10 mouse cellular contexts compared by ENCODE assay signal in the genomic region with DNA sequence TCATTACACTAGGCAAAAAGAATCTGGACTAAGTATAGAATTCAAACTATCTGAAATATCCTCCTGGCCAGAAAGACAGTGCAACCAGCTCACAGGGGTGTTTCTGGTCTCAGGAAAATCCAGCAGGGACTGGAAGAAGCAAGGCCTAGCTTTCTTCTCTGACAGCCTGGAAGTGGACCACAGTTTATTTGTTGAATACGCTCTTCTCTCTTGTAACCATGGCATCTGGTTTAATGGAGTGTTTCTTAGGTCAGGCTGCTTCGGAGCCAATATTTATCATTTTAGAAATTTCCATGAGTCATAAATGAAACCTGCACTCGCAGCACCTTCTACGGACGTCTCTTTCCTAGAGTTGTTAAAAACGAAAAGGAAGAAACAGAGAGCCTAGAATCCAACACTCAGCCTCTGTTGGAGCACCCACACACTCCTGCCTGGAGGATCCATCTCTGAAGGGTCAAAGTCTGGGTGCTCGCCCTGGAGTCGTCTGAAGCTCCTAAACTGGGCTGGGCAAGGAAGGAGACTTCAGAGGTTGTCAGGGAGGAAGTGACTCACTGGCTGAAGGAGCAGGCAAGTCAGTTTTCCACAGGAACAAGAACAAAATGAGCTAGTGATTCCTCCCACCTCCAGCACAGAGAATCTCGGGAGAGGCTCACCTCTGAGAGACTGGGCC. TPM values are rescaled to one million over a fixed set of nuclear protein-coding genes. Genes with fewer than 3 reads are reported as not detected.
DNase-seq lines count a peak whose midpoint lies in the region; ATAC-seq and TF ChIP-seq lines count a peak whose summit lies in the region.
"Had no signal": no experiment of that assay in that cellular context is flagged by ENCODE, and none has a peak within 500 bp of the region (broad histone marks: within the 10 kb centered on the region; RNA-seq: fewer than 3 reads in every experiment).

No protein-coding gene starts in this region.

- no peaks in the 10 kb centered on the region for H3K27me3 ChIP-seq in lung, postnatal 0 days (replicated peaks; ENCODE audit: insufficient read depth, low read length)
- no peaks in the 10 kb centered on the region for H3K27me3 ChIP-seq in stomach, embryonic 14.5 days (ENCODE audit: control insufficient read depth, insufficient read depth, low read length)

- no peak for TF ChIP-seq EP300 in lung, postnatal 0 days (IDR thresholded peaks at IDR 0.05)

- H3K9ac ChIP-seq in lung, postnatal 0 days (replicated peaks; ENCODE audit: low read depth): no peak overlapping the region
- H3K9ac ChIP-seq in stomach, embryonic 14.5 days (replicated peaks; ENCODE audit: low read depth, low read length): no peak overlapping the region

- H3K4me2 ChIP-seq in lung, postnatal 0 days (replicated peaks; ENCODE audit: low read depth, low read length): no peak overlapping the region
- H3K4me2 ChIP-seq in stomach, embryonic 14.5 days (replicated peaks; ENCODE audit: low read depth, low read length): no peak overlapping the region

- H3K27ac ChIP-seq in lung, postnatal 0 days (ENCODE audit: low read length): peak overlapping the region; percentile 51
- peak overlapping the region; percentile 61 for H3K27ac ChIP-seq in stomach, embryonic 14.5 days (ENCODE audit: low read length)

- no peaks in the 10 kb centered on the region for H3K9me3 ChIP-seq in lung, postnatal 0 days (ENCODE audit: low read length)
- no peaks in the 10 kb centered on the region for H3K9me3 ChIP-seq in stomach, embryonic 14.5 days (ENCODE audit: control insufficient read depth, low read depth, low read length)

- peak; percentile 60 for ATAC-seq in lung, postnatal 0 days
- peak; percentile 46 for ATAC-seq in granulocyte monocyte progenitor cell, adult 5-6 weeks (replicated peaks; ENCODE audit: poor library complexity, severe bottlenecking)
- no peak for ATAC-seq in stomach, embryonic 14.5 days (ENCODE audit: insufficient number of reproducible peaks, insufficient read depth, low FRiP score, low read depth)

- TF ChIP-seq CTCF in lung, postnatal 0 days (IDR thresholded peaks at IDR 0.05): no peak

- no peaks in the 10 kb centered on the region for H3K36me3 ChIP-seq in lung, postnatal 0 days (ENCODE audit: insufficient read depth, low read length)
- no peaks in the 10 kb centered on the region for H3K36me3 ChIP-seq in stomach, embryonic 14.5 days (ENCODE audit: control insufficient read depth, insufficient read depth, low read length)

- intact Hi-C loops in gastrocnemius, postnatal 14 days (cut with DNase I; ENCODE audit: low total_unique reads): no loop called here

- peak; percentile 12 for DNase-seq in gastrocnemius, postnatal 25 days
- no peak for DNase-seq in gastrocnemius, postnatal 14 days
- DNase-seq in lung, postnatal 0 days (ENCODE audit: low spot score): peak; percentile 66
- no peak for DNase-seq in lung, postnatal 25 days (ENCODE audit: low spot score)
- no peak for DNase-seq in right cerebral cortex, adult 18-20 months
- DNase-seq in right cerebral cortex, postnatal 10 days (ENCODE audit: low spot score in 2 of 2): no peak
- DNase-seq: cerebellum, adult 2 months; layer of hippocampus, postnatal 36 days had no signal

- H3K4me3 ChIP-seq in lung, postnatal 0 days (ENCODE audit: low read depth, low read length): no peak overlapping the region
- no peak overlapping the region for H3K4me3 ChIP-seq in stomach, embryonic 14.5 days (ENCODE audit: low read depth, low read length)

- peaks cover 9% of the 10 kb centered on the region; the same call in 1 of the 2 replicates for H3K4me1 ChIP-seq in lung, postnatal 0 days (ENCODE audit: insufficient read depth, low read depth, low read length)
- 0 out of 2 replicates have a peak, but pooled peaks cover 5% of the 10 kb centered on the region for H3K4me1 ChIP-seq in stomach, embryonic 14.5 days (ENCODE audit: control insufficient read depth, insufficient read depth, low read length)

- 34% methylated on average over 9 of the region's 9 CpGs for WGBS in lung, postnatal 0 days
- 44% methylated on average over 9 of the region's 9 CpGs for WGBS in stomach, embryonic 14.5 days

RNA-seq across cellular contexts. Expression of a gene that starts 11.6 kb away (rescaled TPM):
- total RNA-seq in gastrocnemius, postnatal 25 days (2021): 10 to 100 TPM; 26.4 to 41.7 TPM
- total RNA-seq in gastrocnemius, postnatal 14 days (2021): 10 to 100 TPM; 43.1 to 52.3 TPM
- polyA plus RNA-seq in lung, postnatal 0 days (2015; fragmentation: Nextera tagmentation; extraction: Ambion mirVana): 640 and 655 TPM in 2 replicates
- 285 and 354 TPM in 2 replicates for total RNA-seq in granulocyte monocyte progenitor cell, adult 5-6 weeks (2014; fragmentation: Nextera tagmentation)
- 581 and 644 TPM in 2 replicates for total RNA-seq in granulocyte monocyte progenitor cell, adult 5-6 weeks (2017)
- polyA plus RNA-seq in stomach, embryonic 14.5 days (2014; fragmentation: Nextera tagmentation; extraction: Ambion mirVana): 841 and 854 TPM in 2 replicates

RNA-seq across cellular contexts. Expression of a gene that starts 40.5 kb away (rescaled TPM):
- under 1 TPM; 0.26 to 0.46 TPM for total RNA-seq in gastrocnemius, postnatal 25 days (2021)
- total RNA-seq in gastrocnemius, postnatal 14 days (2021): under 1 TPM; 0.53 to 0.66 TPM
- polyA plus RNA-seq in lung, postnatal 0 days (2015; fragmentation: Nextera tagmentation; extraction: Ambion mirVana): 3.2 and 4.7 TPM in 2 replicates
- total RNA-seq in granulocyte monocyte progenitor cell, adult 5-6 weeks (2014; fragmentation: Nextera tagmentation): not detected in 2 replicates
- total RNA-seq in granulocyte monocyte progenitor cell, adult 5-6 weeks (2017): 0.13 TPM in 1 of 2 replicates, not detected in the other
- 0.93 and 1.6 TPM in 2 replicates for polyA plus RNA-seq in stomach, embryonic 14.5 days (2014; fragmentation: Nextera tagmentation; extraction: Ambion mirVana)

Comparison
In these comparisons a context has a peak if more than half of its experiments do, and no peak if none do; other contexts are left out.
1. DNase-seq: peak in gastrocnemius, postnatal 25 days (single experiment) and lung, postnatal 0 days (single experiment); none in gastrocnemius, postnatal 14 days (single experiment), lung, postnatal 25 days (single experiment), right cerebral cortex, adult 18-20 months (single experiment) and right cerebral cortex, postnatal 10 days (0 of 2).
2. RNA of a gene that starts 11.6 kb away (total RNA-seq): 285 to 644 TPM in granulocyte monocyte progenitor cell, adult 5-6 weeks; 43.1 to 52.3 TPM in gastrocnemius, postnatal 14 days and 26.4 to 41.7 TPM in gastrocnemius, postnatal 25 days; every median in the first group is over 4 times any median in the second.